Mouse (Mus musculus) megakaryocyte, embryonic 14.5 days (primary cell): Measurements from ENCODE around the gene Ip6k1.

ENCODE experiments used
- FLI1 ChIP-seq: IDR thresholded peaks from 2 replicates; pipeline ENCODE4 v1.6.1; 2012; ENCODE audit warnings: low read length, inconsistent platforms, mixed read lengths
- GATA1 ChIP-seq: IDR thresholded peaks from 3 replicates; pipeline ENCODE4 v1.6.1; 2012; ENCODE audit warnings: mixed read lengths, low read length, inconsistent platforms, borderline replicate concordance

DNA sequence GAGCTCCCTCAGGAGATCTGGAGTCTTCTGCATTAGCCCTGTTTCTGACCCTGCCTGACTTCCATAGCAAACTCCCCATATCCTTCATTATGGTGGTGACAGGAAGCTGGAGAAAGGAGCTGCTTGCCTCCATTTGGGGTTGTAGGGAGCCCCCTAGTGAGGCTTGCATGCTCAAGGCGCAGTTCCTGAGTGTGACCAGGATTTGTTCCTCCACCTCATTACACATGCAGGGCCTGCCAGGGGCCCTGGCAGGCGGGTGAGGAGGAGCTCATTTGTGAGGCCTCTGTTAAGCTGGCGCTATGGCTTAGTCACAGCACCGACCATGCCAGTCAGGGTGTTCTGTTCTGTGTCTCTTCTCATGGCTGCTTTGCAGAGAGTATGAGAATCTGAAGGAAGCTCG is 40.4 kb upstream of the Ip6k1 start:
- TF ChIP-seq GATA1: no peak
- no peak for TF ChIP-seq FLI1
